ENCODE assay signal across 20 mouse cellular contexts in genomic region chr6:89267181-89267580, GRCm38 (mm10).
A peak's percentile ranks its signal among the peaks of the same experiment; 100 is the strongest.
DNase-seq lines count a peak whose midpoint lies in the region; ATAC-seq lines count a peak whose summit lies in the region.
"Had no signal": no experiment of that assay in that cellular context is flagged by ENCODE, and none has a peak within 500 bp of the region (broad histone marks: within the 10 kb centered on the region; RNA-seq: fewer than 3 reads in every experiment).

No protein-coding gene starts in this region.

- DNase-seq in hindbrain, embryonic 11.5 days (ENCODE audit: low spot score): no peak
- no peak for DNase-seq in midbrain, embryonic 14.5 days
- DNase-seq in midbrain, embryonic 11.5 days (ENCODE audit: low spot score, missing footprints): no peak
- no peak for DNase-seq in layer of hippocampus, adult 9-11 months
- no peak for DNase-seq in thymus, adult 18-20 months
- DNase-seq: adrenal gland, adult 2 months; adrenal gland, postnatal 25 days; cerebellum, adult 11 months; cerebellum, adult 8-10 months; cerebellum, postnatal 36 days; gastrocnemius, adult 2 months; gastrocnemius, postnatal 36 days; heart, postnatal 10 days had no signal

- no peak for ATAC-seq in hindbrain, embryonic 13.5 days (ENCODE audit: low FRiP score)
- no peak for ATAC-seq in hindbrain, embryonic 11.5 days (ENCODE audit: low FRiP score)
- ATAC-seq in midbrain, embryonic 14.5 days (ENCODE audit: low FRiP score, low TSS enrichment): no peak
- no peak for ATAC-seq in midbrain, embryonic 11.5 days (ENCODE audit: low FRiP score)
- ATAC-seq in midbrain, embryonic 15.5 days (replicated peaks): no peak
- ATAC-seq: forebrain, embryonic 16.5 days; intestine, embryonic 16.5 days had no signal

- H3K27me3 ChIP-seq in hindbrain, embryonic 13.5 days: no peaks in the 10 kb centered on the region
- no peaks in the 10 kb centered on the region for H3K27me3 ChIP-seq in hindbrain, embryonic 11.5 days (ENCODE audit: control insufficient read depth, insufficient read depth, low read length)
- no peaks in the 10 kb centered on the region for H3K27me3 ChIP-seq in midbrain, embryonic 14.5 days (ENCODE audit: control insufficient read depth, insufficient read depth, low read length)
- H3K27me3 ChIP-seq in midbrain, embryonic 11.5 days (ENCODE audit: control insufficient read depth, insufficient read depth, low read length): no peaks in the 10 kb centered on the region
- H3K27me3 ChIP-seq in midbrain, embryonic 15.5 days (replicated peaks): no peaks in the 10 kb centered on the region
- H3K27me3 ChIP-seq: embryonic facial prominence, embryonic 13.5 days; forebrain, embryonic 12.5 days had no signal

- peak overlapping the region; percentile 39 for H3K9ac ChIP-seq in hindbrain, embryonic 13.5 days
- no peak overlapping the region for H3K9ac ChIP-seq in hindbrain, embryonic 11.5 days (ENCODE audit: low read depth, low read length)
- no peak overlapping the region for H3K9ac ChIP-seq in midbrain, embryonic 14.5 days (replicated peaks; ENCODE audit: low read length)
- H3K9ac ChIP-seq in midbrain, embryonic 11.5 days (ENCODE audit: low read length): no peak overlapping the region
- H3K9ac ChIP-seq in midbrain, embryonic 15.5 days: no peak overlapping the region
- H3K9ac ChIP-seq: embryonic facial prominence, embryonic 13.5 days; forebrain, embryonic 12.5 days had no signal

- no peaks in the 10 kb centered on the region for H3K36me3 ChIP-seq in hindbrain, embryonic 13.5 days
- H3K36me3 ChIP-seq in hindbrain, embryonic 11.5 days (ENCODE audit: control insufficient read depth, insufficient read depth, low read length): no peaks in the 10 kb centered on the region
- no peaks in the 10 kb centered on the region for H3K36me3 ChIP-seq in midbrain, embryonic 14.5 days (ENCODE audit: control insufficient read depth, insufficient read depth, low read length)
- H3K36me3 ChIP-seq in midbrain, embryonic 11.5 days (ENCODE audit: control insufficient read depth, insufficient read depth, low read length): no peaks in the 10 kb centered on the region
- H3K36me3 ChIP-seq in midbrain, embryonic 15.5 days (replicated peaks): no peaks in the 10 kb centered on the region
- H3K36me3 ChIP-seq: embryonic facial prominence, embryonic 13.5 days; forebrain, embryonic 12.5 days; heart, embryonic 10.5 days had no signal

- no peak overlapping the region for H3K4me2 ChIP-seq in hindbrain, embryonic 13.5 days
- H3K4me2 ChIP-seq in hindbrain, embryonic 11.5 days (replicated peaks; ENCODE audit: low read depth, low read length): no peak overlapping the region
- no peak overlapping the region for H3K4me2 ChIP-seq in midbrain, embryonic 14.5 days (ENCODE audit: low read length)
- H3K4me2 ChIP-seq in midbrain, embryonic 11.5 days: no peak overlapping the region
- H3K4me2 ChIP-seq in midbrain, embryonic 15.5 days: no peak overlapping the region
- H3K4me2 ChIP-seq: embryonic facial prominence, embryonic 13.5 days; forebrain, embryonic 12.5 days had no signal

- H3K27ac ChIP-seq in hindbrain, embryonic 13.5 days: peak overlapping the region; percentile 35; the same call in 1 of the 2 replicates
- H3K27ac ChIP-seq in hindbrain, embryonic 11.5 days (ENCODE audit: low read depth, low read length): no peak overlapping the region
- peak overlapping the region; percentile 66 for H3K27ac ChIP-seq in midbrain, embryonic 14.5 days (replicated peaks; ENCODE audit: low read depth, low read length)
- H3K27ac ChIP-seq in midbrain, embryonic 11.5 days (ENCODE audit: low read depth, low read length): no peak overlapping the region
- H3K27ac ChIP-seq in midbrain, embryonic 15.5 days: peak overlapping the region; percentile 46
- H3K27ac ChIP-seq: embryonic facial prominence, embryonic 13.5 days; forebrain, embryonic 12.5 days; gastrocnemius, adult 2 months; heart, embryonic 10.5 days had no signal

- WGBS in hindbrain, embryonic 13.5 days: 75% methylated on average over 5 of the region's 5 CpGs
- WGBS in hindbrain, embryonic 11.5 days: 79% methylated on average over 5 of the region's 5 CpGs
- 71% methylated on average over 5 of the region's 5 CpGs for WGBS in midbrain, embryonic 14.5 days
- WGBS in midbrain, embryonic 11.5 days: 78% methylated on average over 5 of the region's 5 CpGs
- 70% methylated on average over 5 of the region's 5 CpGs for WGBS in midbrain, embryonic 15.5 days

- H3K4me1 ChIP-seq in hindbrain, embryonic 13.5 days (replicated peaks): no peaks in the 10 kb centered on the region
- H3K4me1 ChIP-seq in hindbrain, embryonic 11.5 days (replicated peaks; ENCODE audit: control insufficient read depth, insufficient read depth, low read length): no peaks in the 10 kb centered on the region
- 0 out of 2 replicates have a peak, but pooled peaks cover 5% of the 10 kb centered on the region for H3K4me1 ChIP-seq in midbrain, embryonic 14.5 days (ENCODE audit: control insufficient read depth, insufficient read depth, low read length)
- no peaks in the 10 kb centered on the region for H3K4me1 ChIP-seq in midbrain, embryonic 11.5 days (ENCODE audit: control insufficient read depth, insufficient read depth, low read length)
- H3K4me1 ChIP-seq in midbrain, embryonic 15.5 days: peaks cover 9% of the 10 kb centered on the region
- H3K4me1 ChIP-seq: forebrain, embryonic 12.5 days; heart, embryonic 10.5 days had no signal

- no peak overlapping the region for H3K4me3 ChIP-seq in hindbrain, embryonic 13.5 days
- H3K4me3 ChIP-seq in hindbrain, embryonic 11.5 days (ENCODE audit: low read depth, low read length): no peak overlapping the region
- H3K4me3 ChIP-seq in midbrain, embryonic 14.5 days (replicated peaks; ENCODE audit: low read depth, low read length): no peak overlapping the region
- no peak overlapping the region for H3K4me3 ChIP-seq in midbrain, embryonic 11.5 days (ENCODE audit: low read depth, low read length)
- no peak overlapping the region for H3K4me3 ChIP-seq in midbrain, embryonic 15.5 days
- H3K4me3 ChIP-seq: embryonic facial prominence, embryonic 13.5 days; forebrain, embryonic 12.5 days; gastrocnemius, adult 2 months; heart, embryonic 10.5 days had no signal

- no peaks in the 10 kb centered on the region for H3K9me3 ChIP-seq in hindbrain, embryonic 13.5 days
- H3K9me3 ChIP-seq in hindbrain, embryonic 11.5 days (ENCODE audit: control insufficient read depth, low read length): no peaks in the 10 kb centered on the region
- no peaks in the 10 kb centered on the region for H3K9me3 ChIP-seq in midbrain, embryonic 14.5 days (ENCODE audit: control insufficient read depth, low read length)
- no peaks in the 10 kb centered on the region for H3K9me3 ChIP-seq in midbrain, embryonic 11.5 days (ENCODE audit: control insufficient read depth, low read length)
- H3K9me3 ChIP-seq in midbrain, embryonic 15.5 days: no peaks in the 10 kb centered on the region
- H3K9me3 ChIP-seq: embryonic facial prominence, embryonic 13.5 days; forebrain, embryonic 12.5 days; heart, embryonic 10.5 days had no signal

Comparison
In these comparisons a context has a peak if more than half of its experiments do, and no peak if none do; other contexts are left out.
1. H3K27ac ChIP-seq: peak in hindbrain, embryonic 13.5 days (single experiment), midbrain, embryonic 14.5 days (single experiment) and midbrain, embryonic 15.5 days (single experiment); none in hindbrain, embryonic 11.5 days (single experiment) and midbrain, embryonic 11.5 days (single experiment).